Mouse (Mus musculus) spleen, postnatal 14 days (tissue): ENCODE results near the gene Vmn2r34.
"Not testable (repeated sequence)": the region's sequence is repeated elsewhere in the genome, so short reads cannot be mapped to it uniquely, and the experiment has no call there.

ENCODE experiments used
- DNase-seq, 2 experiments: peaks; one replicate each; pipeline ENCODE4 v3.0.0; 2021 to 2022; ENCODE audit warnings: low spot score in 2 of 2

Vmn2r34 gene

GRCm38 (mm10) chr7:7689413-7689812 is at the start of gene Vmn2r34:
Vmn2r34 (minus strand) TSS chr7:7689513.
- not testable (repeated sequence) for DNase-seq

DNA sequence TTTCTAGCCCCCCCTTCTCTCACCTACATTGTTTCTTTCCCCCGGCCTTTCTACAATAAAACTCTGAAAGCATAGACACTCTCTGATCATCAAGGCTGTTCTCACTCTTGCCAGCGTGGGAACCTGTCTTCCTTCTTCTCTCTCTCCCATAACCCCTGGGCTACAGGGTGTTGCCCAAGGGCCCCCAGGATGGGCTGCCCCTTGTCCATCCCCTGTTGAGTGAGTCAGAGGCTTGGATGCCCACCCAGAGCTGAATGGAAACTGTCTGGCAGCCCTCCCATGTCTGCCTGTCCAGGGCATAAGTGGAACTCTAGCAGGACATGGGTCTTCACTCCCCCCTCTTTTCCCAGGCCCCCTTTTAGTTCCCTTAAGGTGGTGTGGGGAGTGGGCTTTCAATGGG is 15.3 kb downstream of the Vmn2r34 start:
- not testable (repeated sequence) for DNase-seq
